Mouse (Mus musculus): ENCODE measurements at regions not wholly inside any gene's neighbourhood (a gene's known extent, or its start where the extent isn't known, plus 50 kb on each side); places are given as distances from the start of the nearest gene placed in this dataset.

- intact Hi-C loops (cut with DNase I): no loop called here
- 23% methylated on average over 3 of the region's 3 CpGs for WGBS
- Histone ChIP-seq H3K4me3 (no peak overlapping the region), H3K79me2 (replicated peaks; ENCODE audit: control insufficient read depth, insufficient read depth, low read length) (no peaks in the 10 kb centered on the region), H3K36me3 (ENCODE audit: control insufficient read depth, insufficient read depth, low read length) (no peaks in the 10 kb centered on the region), H3K27me3 (ENCODE audit: control insufficient read depth, insufficient read depth, low read length) (no peaks in the 10 kb centered on the region), H3K27ac (no peak overlapping the region), H3K4me1 (ENCODE audit: control insufficient read depth, insufficient read depth, low read length) (no peaks in the 10 kb centered on the region), H3K9ac (ENCODE audit: low read depth, low read length) (no peak overlapping the region)
- DNase-seq: no peak
- TF ChIP-seq POLR2A (IDR thresholded peaks at IDR 0.05; ENCODE audit: insufficient read depth, low read depth, low read length): no peak
Measured at GRCm38 (mm10) chr5:18114905-18115689, 152.7 kb downstream of the Gnat3 start.

- no peak overlapping the region for H3K4me3 ChIP-seq
- no peaks in the 10 kb centered on the region for H3K27me3 ChIP-seq (ENCODE audit: control insufficient read depth, insufficient read depth, low read length)
- DNase-seq: no peak
- WGBS: 57% methylated on average over 7 of the region's 7 CpGs
- intact Hi-C loops (cut with DNase I): no loop called here
- no peaks in the 10 kb centered on the region for H3K36me3 ChIP-seq (ENCODE audit: control insufficient read depth, insufficient read depth, low read length)
- H3K79me2 ChIP-seq (replicated peaks; ENCODE audit: control insufficient read depth, insufficient read depth, low read length): no peaks in the 10 kb centered on the region
- TF ChIP-seq CTCF (IDR thresholded peaks at IDR 0.05): no peak
- no peak for TF ChIP-seq POLR2A (IDR thresholded peaks at IDR 0.05; ENCODE audit: insufficient read depth, low read depth, low read length)
- no peak for TF ChIP-seq EP300 (IDR thresholded peaks at IDR 0.05; ENCODE audit: insufficient read depth, low read depth, low read length)
- H3K27ac ChIP-seq: no peak overlapping the region
- H3K4me1 ChIP-seq (ENCODE audit: control insufficient read depth, insufficient read depth, low read length): no peaks in the 10 kb centered on the region
- no peak overlapping the region for H3K9ac ChIP-seq (ENCODE audit: low read depth, low read length)
Measured at GRCm38 (mm10) chr5:18135794-18136678, 173.7 kb downstream of the Gnat3 start.

- H3K4me1 ChIP-seq (ENCODE audit: control insufficient read depth, insufficient read depth, low read length): no peaks in the 10 kb centered on the region
- no peak overlapping the region for H3K9ac ChIP-seq (ENCODE audit: low read depth, low read length)
- H3K36me3 ChIP-seq (ENCODE audit: control insufficient read depth, insufficient read depth, low read length): no peaks in the 10 kb centered on the region
- WGBS: 70% methylated on average over 4 of the region's 4 CpGs
- TF ChIP-seq POLR2A (IDR thresholded peaks at IDR 0.05; ENCODE audit: insufficient read depth, low read depth, low read length) (no peak), CTCF (IDR thresholded peaks at IDR 0.05) (no peak), EP300 (IDR thresholded peaks at IDR 0.05; ENCODE audit: insufficient read depth, low read depth, low read length) (no peak)
- no peak overlapping the region for H3K27ac ChIP-seq
- no peak for DNase-seq
- no peaks in the 10 kb centered on the region for H3K79me2 ChIP-seq (replicated peaks; ENCODE audit: control insufficient read depth, insufficient read depth, low read length)
- no peak overlapping the region for H3K4me3 ChIP-seq
- no peaks in the 10 kb centered on the region for H3K27me3 ChIP-seq (ENCODE audit: control insufficient read depth, insufficient read depth, low read length)
- intact Hi-C loops (cut with DNase I): no loop called here
Measured at GRCm38 (mm10) chr5:18137450-18138061, 175.2 kb downstream of the Gnat3 start.

GRCm38 (mm10) chr5:18152241-18152640 is 189.9 kb downstream of the Gnat3 start:
- DNase-seq: peak in 1 of 2 experiments; percentile 17
- intact Hi-C loops (cut with DNase I): no loop called here

GRCm38 (mm10) chr5:18153703-18154102 is 191.4 kb downstream of the Gnat3 start:
- DNase-seq: no peak
- no peaks in the 10 kb centered on the region for H3K4me1 ChIP-seq (ENCODE audit: control insufficient read depth, insufficient read depth, low read length)
- TF ChIP-seq POLR2A (IDR thresholded peaks at IDR 0.05; ENCODE audit: insufficient read depth, low read depth, low read length) (no peak), CTCF (IDR thresholded peaks at IDR 0.05) (no peak), EP300 (IDR thresholded peaks at IDR 0.05; ENCODE audit: insufficient read depth, low read depth, low read length) (no peak)
- H3K79me2 ChIP-seq (replicated peaks; ENCODE audit: control insufficient read depth, insufficient read depth, low read length): no peaks in the 10 kb centered on the region
- H3K4me3 ChIP-seq: no peak overlapping the region
- no peak overlapping the region for H3K9ac ChIP-seq (ENCODE audit: low read depth, low read length)
- H3K27me3 ChIP-seq (ENCODE audit: control insufficient read depth, insufficient read depth, low read length): no peaks in the 10 kb centered on the region
- WGBS: 95% methylated on average over 1 of the region's 1 CpGs
- intact Hi-C loops (cut with DNase I): no loop called here
- no peak overlapping the region for H3K27ac ChIP-seq
- H3K36me3 ChIP-seq (ENCODE audit: control insufficient read depth, insufficient read depth, low read length): no peaks in the 10 kb centered on the region

More at GRCm38 (mm10) chr5:18152241-18152640, 189.9 kb downstream of the Gnat3 start:
- Histone ChIP-seq H3K79me2 (replicated peaks; ENCODE audit: control insufficient read depth, insufficient read depth, low read length) (no peaks in the 10 kb centered on the region), H3K4me1 (ENCODE audit: control insufficient read depth, insufficient read depth, low read length) (no peaks in the 10 kb centered on the region), H3K36me3 (ENCODE audit: control insufficient read depth, insufficient read depth, low read length) (no peaks in the 10 kb centered on the region), H3K27me3 (ENCODE audit: control insufficient read depth, insufficient read depth, low read length) (no peaks in the 10 kb centered on the region), H3K27ac (no peak overlapping the region), H3K4me3 (no peak overlapping the region), H3K9ac (ENCODE audit: low read depth, low read length) (no peak overlapping the region)
- no peak for TF ChIP-seq EP300 (IDR thresholded peaks at IDR 0.05; ENCODE audit: insufficient read depth, low read depth, low read length)
- no peak for TF ChIP-seq POLR2A (IDR thresholded peaks at IDR 0.05; ENCODE audit: insufficient read depth, low read depth, low read length)
- no peak for TF ChIP-seq CTCF (IDR thresholded peaks at IDR 0.05)
- WGBS: 40% methylated on average over 1 of the region's 1 CpGs
